Mouse (Mus musculus): Measurements from ENCODE around the gene 2300002M23Rik. TPM values are rescaled to one million over a fixed set of nuclear protein-coding genes. Genes with fewer than 3 reads are reported as not detected.

The 2300002M23Rik gene
- total RNA-seq, 2 experiments from 2014 or later: not detected

DNA sequence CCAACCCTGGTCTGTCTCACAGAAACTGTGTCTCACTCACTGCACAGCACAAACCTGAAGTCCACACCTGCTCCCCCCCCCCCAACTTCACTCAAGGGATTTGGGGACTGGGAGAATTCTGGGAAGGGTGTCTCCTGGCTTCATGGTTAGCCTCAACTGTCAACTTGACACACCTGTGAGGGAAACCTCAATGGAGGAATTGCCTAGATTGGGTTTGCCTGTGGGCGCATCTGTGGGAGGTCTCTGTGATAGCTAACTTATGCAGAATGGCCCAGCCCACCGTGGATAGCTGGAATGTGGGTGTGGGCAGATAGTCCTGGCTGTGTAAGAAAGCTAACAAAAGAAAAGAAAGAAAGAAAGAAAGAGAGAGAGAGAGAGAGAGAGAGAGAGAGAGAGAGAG lies 34.0 kb downstream of the 2300002M23Rik start, which contains the start of gene Sfta2:
Gene Sfta2, plus strand, starts transcription at position 301 of the 400 bp plus-strand sequence.
- no peak for DNase-seq (ENCODE audit: extremely low spot score in 1 of 2, low spot score in 1 of 2)

DNA sequence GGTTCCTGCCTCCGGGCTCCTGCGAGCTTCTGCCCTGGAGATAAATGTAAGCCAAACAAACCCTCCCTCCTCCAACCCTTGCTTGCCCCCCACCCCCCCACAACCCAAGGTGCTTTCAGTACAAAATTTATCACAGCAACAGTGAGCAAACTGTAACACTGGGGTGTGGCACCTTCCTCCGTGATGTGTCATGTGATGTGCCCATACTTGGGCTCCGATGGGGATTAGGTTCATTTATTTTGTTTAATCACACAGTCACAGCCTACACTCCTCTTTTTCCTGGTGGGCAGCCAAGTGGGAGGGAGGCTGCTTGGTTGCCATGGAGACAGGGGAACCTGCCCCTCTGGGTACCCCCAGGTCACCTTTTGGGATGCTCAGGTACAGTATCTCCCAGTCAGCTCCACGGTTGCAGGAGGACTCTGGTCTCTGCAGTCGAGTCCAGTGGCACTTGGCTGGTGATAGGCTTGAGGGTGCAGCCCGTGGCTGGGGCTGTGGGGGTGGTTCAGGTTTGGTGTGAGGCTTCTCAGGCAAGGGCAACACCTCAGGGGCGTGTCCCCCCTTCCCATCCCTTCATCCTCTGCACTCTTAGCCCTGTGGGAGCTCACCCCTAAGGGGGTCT lies 34.6 kb downstream of the 2300002M23Rik start:
- no peak for DNase-seq (ENCODE audit: extremely low spot score in 1 of 2, low spot score in 1 of 2)

DNA sequence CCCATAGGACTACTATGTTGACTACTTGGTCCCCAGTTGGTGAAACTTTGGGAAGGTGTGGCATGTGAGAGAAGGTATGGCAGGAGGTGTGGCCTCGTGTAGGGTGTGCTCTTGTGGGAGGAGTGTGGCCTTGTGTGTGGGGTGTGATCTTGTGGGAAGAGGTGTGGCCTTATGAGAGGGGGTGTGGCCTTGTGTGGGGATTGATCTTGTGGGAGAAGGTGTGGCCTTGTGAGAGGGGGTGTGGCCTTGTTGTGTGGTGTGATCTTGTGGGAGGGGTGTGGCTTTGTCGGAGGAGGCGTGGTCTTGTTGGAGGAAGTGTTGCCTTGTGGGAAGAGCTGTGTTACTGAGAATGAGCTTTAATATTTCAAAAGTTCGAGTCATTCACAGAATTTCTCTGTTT lies 49.9 kb downstream of the 2300002M23Rik start:
- DNase-seq (ENCODE audit: extremely low spot score in 1 of 2, low spot score in 1 of 2): no peak

Other genes with a start within 250 kb of the 2300002M23Rik start
- gene H2-Q1, start 247.0 kb upstream of the 2300002M23Rik start, total RNA-seq (2021): under 1 TPM in 1 of 2 experiments, not detected in 1; 0.42 TPM
- gene H2-Q2, start 225.2 kb upstream of the 2300002M23Rik start, total RNA-seq (2021): under 1 TPM in 1 of 2 experiments, not detected in 1; 0.44 TPM
- 1 to 10 TPM; 1.5 to 1.9 TPM for gene H2-Q4, start 187.8 kb upstream of the 2300002M23Rik start, total RNA-seq (2021)
- not detected for gene H2-Q6, start 142.6 kb upstream of the 2300002M23Rik start, total RNA-seq (2021)
- under 1 TPM; 0.10 to 0.38 TPM for gene H2-Q7, start 128.3 kb upstream of the 2300002M23Rik start, total RNA-seq (2021)
- gene H2-Q10, start 97.4 kb upstream of the 2300002M23Rik start, total RNA-seq (2021): under 1 TPM in 1 of 2 experiments, not detected in 1; 0.09 TPM
- gene Pou5f1, start 61.4 kb upstream of the 2300002M23Rik start, total RNA-seq (2021): under 1 TPM in 1 of 2 experiments, not detected in 1; 0.26 TPM
- 1 to 10 TPM; 4.7 to 6.1 TPM for gene Tcf19, start 50.6 kb upstream of the 2300002M23Rik start, total RNA-seq (2021)
- gene Cchcr1, start 50.4 kb upstream of the 2300002M23Rik start, total RNA-seq (2021): 10 to 100 TPM in 1 of 2 experiments, 1 to 10 TPM in 1; 8.0 to 10.5 TPM
- under 1 TPM; 0.32 to 0.61 TPM for gene Psors1c2, start 34.2 kb upstream of the 2300002M23Rik start, total RNA-seq (2021)
- under 1 TPM; 0.20 to 0.70 TPM for gene Cdsn, start 15.3 kb upstream of the 2300002M23Rik start, total RNA-seq (2021)
- not detected for gene Sfta2, start 34.1 kb downstream of the 2300002M23Rik start, total RNA-seq (2021)
- gene Gm9573, start 59.2 kb downstream of the 2300002M23Rik start, total RNA-seq (2021): not detected
- gene Mucl3, start 76.2 kb downstream of the 2300002M23Rik start, total RNA-seq (2021): not detected
- gene Vars2, start 100.1 kb downstream of the 2300002M23Rik start, total RNA-seq (2021): 10 to 100 TPM; 33.7 to 42.0 TPM
- 10 to 100 TPM; 30.2 to 33.7 TPM for gene Gtf2h4, start 106.3 kb downstream of the 2300002M23Rik start, total RNA-seq (2021)
- 10 to 100 TPM; 78.5 to 82.0 TPM for gene Ddr1, start 137.2 kb downstream of the 2300002M23Rik start, total RNA-seq (2021)

All from layer of hippocampus, postnatal 25 days (tissue).